Mouse (Mus musculus) NIH3T3 (cell line): ENCODE measurements around the gene Suds3.

Experiments used
- DNase-seq: peaks from one replicate; pipeline ENCODE4 v3.0.0-alpha.2; 2012; ENCODE audit warnings: low read depth

The Suds3 gene

GRCm38 (mm10) chr5:117115836-117116366, at the start of gene Suds3:
TSS of gene Suds3 (minus strand) at chr5:117116113.
- DNase-seq, result peak; percentile 94

GRCm38 (mm10) chr5:117164923-117165322, 49.0 kb upstream of the Suds3 start:
- DNase-seq, result no peak

- DNase-seq, result peak; percentile 68
These were observed 48.6 kb upstream of the Suds3 start for GRCm38 (mm10) chr5:117164516-117164915.

GRCm38 (mm10) chr5:117163790-117164189, 47.9 kb upstream of the Suds3 start:
- DNase-seq, result no peak

GRCm38 (mm10) chr5:117160499-117160898, 44.6 kb upstream of the Suds3 start:
- DNase-seq, result no peak

- peak; percentile 3 for DNase-seq
These were observed 43.9 kb upstream of the Suds3 start for GRCm38 (mm10) chr5:117159805-117160291.

GRCm38 (mm10) chr5:117159326-117159725, 43.4 kb upstream of the Suds3 start:
- no peak for DNase-seq

GRCm38 (mm10) chr5:117158335-117159018, 42.6 kb upstream of the Suds3 start:
- DNase-seq, result peak; percentile 96

GRCm38 (mm10) chr5:117153527-117154091, 37.7 kb upstream of the Suds3 start:
- DNase-seq, result peak; percentile 85

- DNase-seq, result peak; percentile 41
These were observed 37.0 kb upstream of the Suds3 start for GRCm38 (mm10) chr5:117152944-117153343.

- DNase-seq, result no peak
These were observed 34.2 kb upstream of the Suds3 start for GRCm38 (mm10) chr5:117150068-117150467.

- no peak for DNase-seq
These were observed 33.4 kb upstream of the Suds3 start for GRCm38 (mm10) chr5:117149054-117149942.

GRCm38 (mm10) chr5:117147187-117148095, 31.5 kb upstream of the Suds3 start:
- no peak for DNase-seq

- no peak for DNase-seq
These were observed 30.3 kb upstream of the Suds3 start for GRCm38 (mm10) chr5:117146165-117146564.

GRCm38 (mm10) chr5:117143721-117144135, 27.8 kb upstream of the Suds3 start:
- peak; percentile 47 for DNase-seq

- no peak for DNase-seq
These were observed 24.5 kb upstream of the Suds3 start for GRCm38 (mm10) chr5:117140374-117140773.

GRCm38 (mm10) chr5:117139822-117140221, 23.9 kb upstream of the Suds3 start:
- no peak for DNase-seq

GRCm38 (mm10) chr5:117138295-117138988, 22.5 kb upstream of the Suds3 start:
- no peak for DNase-seq

- no peak for DNase-seq
These were observed 21.7 kb upstream of the Suds3 start for GRCm38 (mm10) chr5:117137594-117137993.

- DNase-seq, result no peak
These were observed 21.1 kb upstream of the Suds3 start for GRCm38 (mm10) chr5:117137011-117137410.

GRCm38 (mm10) chr5:117136570-117136969, 20.7 kb upstream of the Suds3 start:
- DNase-seq, result no peak
